Mouse (Mus musculus): ENCODE results near the gene Scarb1. TPM values are rescaled to one million over a fixed set of nuclear protein-coding genes. Genes with fewer than 3 reads are reported as not detected.

Gene Scarb1
- polyA plus RNA-seq, 1 experiment from 2014 or later, result 66.1 TPM

GRCm38 (mm10) chr5:125245534-125246151, 95.3 kb downstream of the Scarb1 start:
- Histone ChIP-seq H3K4me1 (replicated peaks) (no peaks in the 10 kb centered on the region; the same call in 1 of the 2 replicates), H3K9me3 (replicated peaks) (no peaks in the 10 kb centered on the region), H3K4me3 (replicated peaks) (no peak overlapping the region), H3K27ac (no peak overlapping the region), H3K4me2 (peak overlapping the region; percentile 32; the same call in 1 of the 2 replicates), H3K36me3 (no peaks in the 10 kb centered on the region), H3K9ac (no peak overlapping the region), H3K27me3 (peaks cover 49% of the 10 kb centered on the region)
- ATAC-seq (ENCODE audit: low read depth) (no peak), DNase-seq (no peak)
- WGBS (ENCODE audit: insufficient replicate concordance), result 9% methylated on average over 27 of the region's 27 CpGs

GRCm38 (mm10) chr5:125244825-125245533, 95.9 kb downstream of the Scarb1 start:
- Histone ChIP-seq H3K27me3 (peaks cover 46% of the 10 kb centered on the region), H3K9ac (no peak overlapping the region), H3K27ac (no peak overlapping the region), H3K4me2 (no peak overlapping the region), H3K4me1 (replicated peaks) (no peaks in the 10 kb centered on the region; the same call in 1 of the 2 replicates), H3K9me3 (replicated peaks) (no peaks in the 10 kb centered on the region), H3K4me3 (replicated peaks) (no peak overlapping the region), H3K36me3 (no peaks in the 10 kb centered on the region)
- ATAC-seq (ENCODE audit: low read depth) (no peak), DNase-seq (no peak)
- WGBS (ENCODE audit: insufficient replicate concordance), result 16% methylated on average over 12 of the region's 13 CpGs

- whole genome bisulfite sequencing (ENCODE audit: insufficient replicate concordance), result 39% methylated on average over 6 of the region's 6 CpGs
- no peak for ATAC-seq (ENCODE audit: low read depth)
Observed at GRCm38 (mm10) chr5:125243928-125244327, 97.0 kb downstream of the Scarb1 start.

GRCm38 (mm10) chr5:125242111-125242510, 98.8 kb downstream of the Scarb1 start:
- no peak overlapping the region for H3K9ac ChIP-seq
- no peak for DNase-seq
- H3K4me3 ChIP-seq (replicated peaks), result no peak overlapping the region
- no peak overlapping the region for H3K4me2 ChIP-seq
- no peaks in the 10 kb centered on the region; the same call in 1 of the 2 replicates for H3K4me1 ChIP-seq (replicated peaks)
- ATAC-seq (ENCODE audit: low read depth), result no peak
- WGBS (ENCODE audit: insufficient replicate concordance), result 69% methylated on average over 7 of the region's 7 CpGs
- H3K27ac ChIP-seq, result no peak overlapping the region
- no peaks in the 10 kb centered on the region for H3K36me3 ChIP-seq
- peaks cover 31% of the 10 kb centered on the region for H3K27me3 ChIP-seq
- no peaks in the 10 kb centered on the region for H3K9me3 ChIP-seq (replicated peaks)

More at GRCm38 (mm10) chr5:125243928-125244327, 97.0 kb downstream of the Scarb1 start:
- no peak overlapping the region for H3K27ac ChIP-seq
- H3K4me2 ChIP-seq, result no peak overlapping the region
- H3K9me3 ChIP-seq (replicated peaks), result no peaks in the 10 kb centered on the region
- no peak overlapping the region for H3K4me3 ChIP-seq (replicated peaks)
- no peak for DNase-seq
- H3K4me1 ChIP-seq (replicated peaks), result no peaks in the 10 kb centered on the region; the same call in 1 of the 2 replicates
- H3K9ac ChIP-seq, result no peak overlapping the region
- H3K36me3 ChIP-seq, result no peaks in the 10 kb centered on the region
- peaks cover 45% of the 10 kb centered on the region for H3K27me3 ChIP-seq

GRCm38 (mm10) chr5:125241627-125242026, 99.3 kb downstream of the Scarb1 start:
- H3K4me2 ChIP-seq, result no peak overlapping the region
- no peak overlapping the region for H3K27ac ChIP-seq
- no peak overlapping the region for H3K4me3 ChIP-seq (replicated peaks)
- H3K4me1 ChIP-seq (replicated peaks), result no peaks in the 10 kb centered on the region; the same call in 1 of the 2 replicates
- WGBS (ENCODE audit: insufficient replicate concordance), result 31% methylated on average over 7 of the region's 7 CpGs
- no peak for ATAC-seq (ENCODE audit: low read depth)
- no peak for DNase-seq
- H3K9me3 ChIP-seq (replicated peaks), result no peaks in the 10 kb centered on the region
- H3K27me3 ChIP-seq, result peaks cover 29% of the 10 kb centered on the region
- H3K36me3 ChIP-seq, result no peaks in the 10 kb centered on the region
- H3K9ac ChIP-seq, result no peak overlapping the region

- no peak overlapping the region for H3K4me3 ChIP-seq (replicated peaks)
- peaks cover 18% of the 10 kb centered on the region for H3K27me3 ChIP-seq
- 12% methylated on average over 6 of the region's 6 CpGs for WGBS (ENCODE audit: insufficient replicate concordance)
- no peak overlapping the region for H3K9ac ChIP-seq
- no peaks in the 10 kb centered on the region for H3K36me3 ChIP-seq
- H3K9me3 ChIP-seq (replicated peaks), result no peaks in the 10 kb centered on the region
- ATAC-seq (ENCODE audit: low read depth) (no peak), DNase-seq (no peak)
- H3K4me1 ChIP-seq (replicated peaks), result no peaks in the 10 kb centered on the region
- H3K4me2 ChIP-seq, result no peak overlapping the region
- no peak overlapping the region for H3K27ac ChIP-seq
Observed at GRCm38 (mm10) chr5:125240124-125240781, 100.6 kb downstream of the Scarb1 start.

GRCm38 (mm10) chr5:125235874-125236273, 105.0 kb downstream of the Scarb1 start:
- Histone ChIP-seq H3K27ac (no peak overlapping the region), H3K4me1 (replicated peaks) (peaks cover 10% of the 10 kb centered on the region), H3K4me2 (no peak overlapping the region), H3K27me3 (no peaks in the 10 kb centered on the region), H3K4me3 (replicated peaks) (no peak overlapping the region), H3K9me3 (replicated peaks) (no peaks in the 10 kb centered on the region), H3K9ac (no peak overlapping the region), H3K36me3 (no peaks in the 10 kb centered on the region)
- no peak for DNase-seq
- ATAC-seq (ENCODE audit: low read depth), result no peak
- 66% methylated on average over 6 of the region's 6 CpGs for WGBS (ENCODE audit: insufficient replicate concordance)

- H3K9me3 ChIP-seq (replicated peaks), result no peaks in the 10 kb centered on the region
- H3K27ac ChIP-seq, result no peak overlapping the region
- H3K27me3 ChIP-seq, result no peaks in the 10 kb centered on the region
- peaks cover 10% of the 10 kb centered on the region for H3K4me1 ChIP-seq (replicated peaks)
- H3K9ac ChIP-seq, result no peak overlapping the region
- WGBS (ENCODE audit: insufficient replicate concordance), result 74% methylated on average over 3 of the region's 3 CpGs
- DNase-seq (no peak), ATAC-seq (ENCODE audit: low read depth) (no peak)
- no peak overlapping the region for H3K4me2 ChIP-seq
- no peaks in the 10 kb centered on the region for H3K36me3 ChIP-seq
- H3K4me3 ChIP-seq (replicated peaks), result no peak overlapping the region
Observed at GRCm38 (mm10) chr5:125235398-125235797, 105.5 kb downstream of the Scarb1 start.

- Histone ChIP-seq H3K9me3 (replicated peaks) (no peaks in the 10 kb centered on the region), H3K36me3 (no peaks in the 10 kb centered on the region), H3K4me3 (replicated peaks) (no peak overlapping the region), H3K4me1 (replicated peaks) (peaks cover 10% of the 10 kb centered on the region), H3K27me3 (no peaks in the 10 kb centered on the region), H3K4me2 (no peak overlapping the region), H3K9ac (no peak overlapping the region), H3K27ac (no peak overlapping the region)
- DNase-seq, result no peak
- whole genome bisulfite sequencing (ENCODE audit: insufficient replicate concordance), result 7% methylated on average over 8 of the region's 8 CpGs
- ATAC-seq (ENCODE audit: low read depth), result peak; percentile 71
Observed at GRCm38 (mm10) chr5:125234399-125234798, 106.5 kb downstream of the Scarb1 start.

- no peaks in the 10 kb centered on the region for H3K9me3 ChIP-seq (replicated peaks)
- 71% methylated on average over 1 of the region's 1 CpGs for WGBS (ENCODE audit: insufficient replicate concordance)
- H3K4me2 ChIP-seq, result no peak overlapping the region
- DNase-seq, result no peak
- ATAC-seq (ENCODE audit: low read depth), result no peak
- H3K27ac ChIP-seq, result no peak overlapping the region
- no peaks in the 10 kb centered on the region for H3K36me3 ChIP-seq
- no peaks in the 10 kb centered on the region for H3K27me3 ChIP-seq
- no peak overlapping the region for H3K9ac ChIP-seq
- H3K4me3 ChIP-seq (replicated peaks), result no peak overlapping the region
- peaks cover 10% of the 10 kb centered on the region for H3K4me1 ChIP-seq (replicated peaks)
Observed at GRCm38 (mm10) chr5:125233478-125233877, 107.4 kb downstream of the Scarb1 start.

GRCm38 (mm10) chr5:125232443-125232979, 108.4 kb downstream of the Scarb1 start:
- Histone ChIP-seq H3K9ac (no peak overlapping the region), H3K27ac (no peak overlapping the region), H3K27me3 (no peaks in the 10 kb centered on the region), H3K9me3 (replicated peaks) (peaks cover 3% of the 10 kb centered on the region; the same call in 1 of the 2 replicates), H3K36me3 (no peaks in the 10 kb centered on the region), H3K4me1 (replicated peaks) (peaks cover 10% of the 10 kb centered on the region), H3K4me3 (replicated peaks) (no peak overlapping the region), H3K4me2 (no peak overlapping the region)
- ATAC-seq (ENCODE audit: low read depth) (no peak), DNase-seq (no peak)
- WGBS (ENCODE audit: insufficient replicate concordance), result 65% methylated on average over 7 of the region's 7 CpGs
